Mouse (Mus musculus) liver, embryonic 14.5 days (tissue): ENCODE results near the gene Plekhj1. TPM values are rescaled to one million over a fixed set of nuclear protein-coding genes. Genes with fewer than 3 reads are reported as not detected.

Experiments used
- ATAC-seq: fragments of 200-750 bp; cut with Nextera tagmentation; 2 replicates; pipeline ENCODE4 v1.8.0; 2017; ENCODE audit warnings: moderate number of reproducible peaks, mild to moderate bottlenecking, moderate library complexity; ENCODE audit not compliant: insufficient read depth
- DNase-seq, 3 experiments: peaks; one replicate each; pipeline ENCODE4 v3.0.0-alpha.2; 2012 to 2013; ENCODE audit warnings: low read depth in 3 of 3, low spot score in 3 of 3
- H3K27ac ChIP-seq: fragments of 300-500 bp; sonication (generic); 2 replicates; pipeline ENCODE4 v1.5.1; 2014; ENCODE audit warnings: moderate library complexity, mild to moderate bottlenecking, control low read depth, inconsistent platforms
- H3K27me3 ChIP-seq: fragments of 300-500 bp; sonication (generic); 2 replicates; pipeline ENCODE4 v1.6.1; 2014; ENCODE audit warnings: mild to moderate bottlenecking, low read length, moderate library complexity; ENCODE audit not compliant: control insufficient read depth, insufficient read depth
- H3K36me3 ChIP-seq: fragments of 300-500 bp; sonication (generic); replicated peaks from 2 replicates; pipeline ENCODE4 v1.6.1; 2014; ENCODE audit warnings: low read depth; ENCODE audit not compliant: control insufficient read depth, insufficient read depth
- H3K4me1 ChIP-seq, 2 experiments: fragments of 200-500 bp in 1 of 2; fragments of 300-500 bp in 1 of 2; sonication (generic) in 1 of 2; replicated peaks; 2 replicates each; pipeline ENCODE4 v1.6.1; 2012 to 2014; ENCODE audit warnings: antibody characterized with exemption in 1 of 2, inconsistent platforms in 1 of 2, low read length in 1 of 2; ENCODE audit not compliant: control insufficient read depth in 2 of 2, insufficient read depth in 2 of 2
- H3K4me2 ChIP-seq: fragments of 300-500 bp; sonication (generic); 2 replicates; pipeline ENCODE4 v1.6.1; 2014; ENCODE audit warnings: low read depth, mild to moderate bottlenecking, control low read depth, moderate library complexity
- H3K4me3 ChIP-seq, 2 experiments: fragments of 200-500 bp in 1 of 2; fragments of 300-500 bp in 1 of 2; sonication (generic) in 1 of 2; 2 replicates each; pipeline ENCODE4 v1.5.1; 2012 to 2014; ENCODE audit warnings: low read depth in 2 of 2, low read length in 2 of 2, mild to moderate bottlenecking in 2 of 2, control low read depth in 1 of 2, inconsistent platforms in 1 of 2, moderate library complexity in 1 of 2; ENCODE audit not compliant: insufficient read depth in 1 of 2
- H3K9ac ChIP-seq: fragments of 300-500 bp; sonication (generic); replicated peaks from 2 replicates; pipeline ENCODE4 v1.6.1; 2014; ENCODE audit warnings: mild to moderate bottlenecking, control low read depth, moderate library complexity
- H3K9me3 ChIP-seq: fragments of 300-500 bp; sonication (generic); 2 replicates; pipeline ENCODE4 v1.6.1; 2016; ENCODE audit warnings: low read length, mixed read lengths; ENCODE audit not compliant: control insufficient read depth
- CTCF ChIP-seq: IDR thresholded peaks from 2 replicates; pipeline ENCODE4 v1.5.1; 2016; ENCODE audit warnings: antibody characterized with exemption, low read depth, control low read depth
- EP300 ChIP-seq: IDR thresholded peaks from 2 replicates; pipeline ENCODE4 v1.6.1; 2016; ENCODE audit warnings: antibody characterized with exemption, low read depth
- WGBS: fragments of 180-500 bp; shearing (Covaris S2); extraction: QIAGEN DNeasy Blood & Tissue Kit; methylation state at CpG from one replicate; pipeline ENCODE4 v1.1.7; 2014; ENCODE audit not compliant: insufficient replicate concordance; 5-methylcytosine and 5-hydroxymethylcytosine counted together
- polyA plus RNA-seq, 2 experiments: library from polyadenylated mRNA; depleted of rRNA in 1 of 2; stranded (reverse) in 1 of 2; unstranded in 1 of 2; fragments of >200 nt; fragmentation: Nextera tagmentation in 1 of 2; extraction: Ambion mirVana in 1 of 2; gene quantifications; 2 replicates each; pipeline versions ENCODE4 v1.2.1 to v1.2.3; 2012 to 2014

The Plekhj1 gene
- polyA plus RNA-seq, 2 experiments = 46.7 to 77.0 TPM

- 42% methylated on average over 2 of the region's 2 CpGs for WGBS
- H3K27ac ChIP-seq = no peak overlapping the region
- H3K4me3 ChIP-seq = no peak overlapping the region
- H3K4me1 ChIP-seq = no peaks in the 10 kb centered on the region
- peaks cover 54% of the 10 kb centered on the region for H3K27me3 ChIP-seq
- H3K4me2 ChIP-seq = no peak overlapping the region
- DNase-seq = no peak
- no peaks in the 10 kb centered on the region for H3K9me3 ChIP-seq
- no peaks in the 10 kb centered on the region for H3K36me3 ChIP-seq
- H3K9ac ChIP-seq = no peak overlapping the region
- no peak for ATAC-seq
- TF ChIP-seq EP300 = no peak
- no peak for TF ChIP-seq CTCF
Observed at GRCm38 (mm10) chr10:80837827-80838226, 39.4 kb upstream of the Plekhj1 start.

GRCm38 (mm10) chr10:80836949-80837379, 38.5 kb upstream of the Plekhj1 start:
- no peak for DNase-seq
- Histone ChIP-seq H3K27me3 (peaks cover 45% of the 10 kb centered on the region), H3K36me3 (no peaks in the 10 kb centered on the region), H3K27ac (no peak overlapping the region), H3K4me2 (no peak overlapping the region), H3K4me3 (no peak overlapping the region), H3K9me3 (no peaks in the 10 kb centered on the region), H3K4me1 (no peaks in the 10 kb centered on the region), H3K9ac (no peak overlapping the region)
- no peak for ATAC-seq
- TF ChIP-seq CTCF = no peak
- TF ChIP-seq EP300 = no peak
- 39% methylated on average over 7 of the region's 7 CpGs for WGBS

GRCm38 (mm10) chr10:80835617-80836016, 37.2 kb upstream of the Plekhj1 start:
- Histone ChIP-seq H3K4me2 (no peak overlapping the region), H3K9me3 (no peaks in the 10 kb centered on the region), H3K27ac (no peak overlapping the region), H3K9ac (no peak overlapping the region), H3K27me3 (peaks cover 39% of the 10 kb centered on the region), H3K4me1 (peaks cover 2 to 5% of the 10 kb centered on the region in 2 experiments), H3K36me3 (peaks cover under 1% of the 10 kb centered on the region; the same call in 1 of the 2 replicates), H3K4me3 (no peak overlapping the region)
- 47% methylated on average over 30 of the region's 30 CpGs for WGBS
- ATAC-seq (no peak), DNase-seq (no peak)
- TF ChIP-seq EP300 = no peak
- TF ChIP-seq CTCF = no peak

GRCm38 (mm10) chr10:80832818-80833217, 34.4 kb upstream of the Plekhj1 start:
- DNase-seq (no peak), ATAC-seq (no peak)
- no peak overlapping the region for H3K9ac ChIP-seq
- H3K9me3 ChIP-seq = no peaks in the 10 kb centered on the region
- H3K4me3 ChIP-seq = no peak overlapping the region
- peaks cover 16 to 23% of the 10 kb centered on the region in 2 experiments for H3K4me1 ChIP-seq
- WGBS = 60% methylated on average over 7 of the region's 7 CpGs
- peaks cover 37% of the 10 kb centered on the region for H3K27me3 ChIP-seq
- H3K36me3 ChIP-seq = peaks cover 26% of the 10 kb centered on the region
- no peak overlapping the region for H3K27ac ChIP-seq
- TF ChIP-seq CTCF (no peak), EP300 (no peak)
- H3K4me2 ChIP-seq = no peak overlapping the region

GRCm38 (mm10) chr10:80831136-80831535, 32.7 kb upstream of the Plekhj1 start:
- no peak overlapping the region for H3K27ac ChIP-seq
- H3K4me1 ChIP-seq = peaks cover 21 to 27% of the 10 kb centered on the region in 2 experiments
- peak overlapping the region; percentile 25 for H3K4me2 ChIP-seq
- H3K4me3 ChIP-seq = no peak overlapping the region
- H3K36me3 ChIP-seq = peaks cover 30% of the 10 kb centered on the region
- no peak overlapping the region for H3K9ac ChIP-seq
- 2% methylated on average over 9 of the region's 9 CpGs for WGBS
- no peaks in the 10 kb centered on the region for H3K9me3 ChIP-seq
- no peak for ATAC-seq
- H3K27me3 ChIP-seq = peaks cover 28% of the 10 kb centered on the region
- TF ChIP-seq CTCF = no peak
- TF ChIP-seq EP300 = no peak
- DNase-seq = peak; percentile 63 to 70 (median 66)
